Mouse (Mus musculus): ENCODE measurements at regions not wholly inside any gene's neighbourhood (a gene's known extent, or its start where the extent isn't known, plus 50 kb on each side); places are given as distances from the start of the nearest gene placed in this dataset.

- no peak for TF ChIP-seq CTCF (IDR thresholded peaks at IDR 0.05)
- no peak for TF ChIP-seq EP300 (IDR thresholded peaks at IDR 0.05)
Observed at GRCm38 (mm10) chr12:71519520-71519919, 209.8 kb downstream of the Dact1 start.

All from lung, postnatal 0 days (tissue).